Mouse (Mus musculus) kidney, adult 2 months (tissue): ENCODE data around the gene Csf3. TPM values are rescaled to one million over a fixed set of nuclear protein-coding genes. Genes with fewer than 3 reads are reported as not detected.

Source experiments
- DNase-seq: peaks from one replicate; pipeline ENCODE4 v3.0.0; 2021
- H3K27ac ChIP-seq: fragments of 200-500 bp; 2 replicates; pipeline ENCODE4 v1.5.1; 2012; ENCODE audit warnings: low read depth, low read length, control low read depth, inconsistent platforms; ENCODE audit not compliant: insufficient read depth
- H3K27me3 ChIP-seq: fragments of 200-500 bp; replicated peaks from 2 replicates; pipeline ENCODE4 v1.6.1; 2012; ENCODE audit warnings: mild to moderate bottlenecking, moderate library complexity, low read length, inconsistent platforms; ENCODE audit not compliant: control insufficient read depth, insufficient read depth
- H3K36me3 ChIP-seq: fragments of 200-500 bp; 2 replicates; pipeline ENCODE4 v1.6.1; 2012; ENCODE audit warnings: mild to moderate bottlenecking, moderate library complexity, low read length, inconsistent platforms; ENCODE audit not compliant: control insufficient read depth, insufficient read depth
- H3K4me1 ChIP-seq: fragments of 200-500 bp; 2 replicates; pipeline ENCODE4 v1.6.1; 2011; ENCODE audit warnings: low read length; ENCODE audit not compliant: control insufficient read depth, insufficient read depth
- H3K4me3 ChIP-seq: fragments of 200-500 bp; 2 replicates; pipeline ENCODE4 v1.5.1; 2011; ENCODE audit warnings: mild to moderate bottlenecking, low read depth, low read length, control low read depth; ENCODE audit not compliant: insufficient read depth
- CTCF ChIP-seq: fragments of 200-500 bp; conservative IDR thresholded peaks from 2 replicates; pipeline ENCODE4 v1.5.1; 2011; ENCODE audit warnings: low read depth, mild to moderate bottlenecking, control low read depth, low read length, moderate library complexity, mixed read lengths; ENCODE audit not compliant: insufficient read depth, insufficient read length
- POLR2A ChIP-seq: fragments of 200-500 bp; IDR thresholded peaks from one replicate; pipeline ENCODE4 v1.6.1; 2011; ENCODE audit warnings: low read depth, low read length, control low read depth
- WGBS: fragments of 180-500 bp; shearing (Covaris S2); methylation state at CpG from one replicate; pipeline ENCODE4 v1.1.7; 2018; 5-methylcytosine and 5-hydroxymethylcytosine counted together
- polyA plus RNA-seq: library from polyadenylated mRNA; depleted of rRNA; stranded (reverse); fragments of >200 nt; gene quantifications from 2 replicates; pipeline ENCODE4 v1.2.3, GENCODE M21; 2012

The Csf3 gene
- polyA plus RNA-seq, 1 experiment = not detected

DNA sequence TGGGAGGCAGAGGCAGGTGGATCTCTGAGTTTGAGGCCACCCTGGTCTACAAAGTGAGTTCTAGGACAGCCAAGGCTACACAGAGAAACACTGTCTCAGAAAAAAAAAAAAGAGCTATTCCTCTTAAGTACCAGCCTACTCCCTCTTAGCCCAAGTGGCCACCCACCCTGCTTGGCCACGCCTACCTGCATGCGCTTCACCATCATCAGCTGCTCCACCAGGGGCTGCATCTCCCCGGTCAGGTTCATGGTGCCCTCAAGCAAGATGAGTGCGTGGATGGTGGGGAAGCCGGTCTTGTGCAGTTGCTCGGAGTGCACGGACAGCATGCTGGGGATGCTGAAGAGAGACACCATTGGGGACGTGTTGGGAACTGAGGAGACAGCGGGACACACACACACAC is 14.9 kb downstream of the Csf3 start:
- Histone ChIP-seq H3K36me3 (no peaks in the 10 kb centered on the region), H3K27ac (no peak overlapping the region), H3K27me3 (no peaks in the 10 kb centered on the region), H3K4me1 (no peaks in the 10 kb centered on the region; the same call in 1 of the 2 replicates), H3K4me3 (no peak overlapping the region)
- no peak for DNase-seq
- TF ChIP-seq CTCF = no peak
- no peak for TF ChIP-seq POLR2A
- WGBS = 97% methylated on average over 9 of the region's 9 CpGs

DNA sequence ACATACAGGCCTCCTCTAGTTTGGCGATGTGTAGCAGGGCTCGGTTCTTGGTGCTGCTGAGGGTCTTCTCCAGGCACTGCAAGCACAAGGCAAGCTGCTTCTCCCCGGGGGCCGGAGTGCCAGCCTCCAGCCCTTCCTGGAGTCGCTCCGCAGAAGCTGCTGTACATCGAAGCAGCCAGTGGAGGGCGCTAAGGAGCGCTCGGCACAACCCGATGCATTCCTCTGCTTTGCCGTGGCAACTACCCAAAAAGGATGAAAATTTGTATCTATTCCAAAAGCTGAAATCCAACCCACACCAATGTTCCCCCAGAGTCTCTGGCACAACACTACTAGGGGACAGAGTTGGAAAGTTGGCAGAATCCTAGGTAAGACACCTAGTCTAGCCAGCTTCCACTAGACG is 16.8 kb downstream of the Csf3 start:
- Histone ChIP-seq H3K27me3 (no peaks in the 10 kb centered on the region), H3K36me3 (no peaks in the 10 kb centered on the region), H3K4me1 (peaks cover 9% of the 10 kb centered on the region), H3K27ac (no peak overlapping the region), H3K4me3 (no peak overlapping the region)
- DNase-seq = peak; percentile 72
- TF ChIP-seq CTCF (peak; percentile 73), POLR2A (no peak)
- WGBS = 14% methylated on average over 13 of the region's 13 CpGs

DNA sequence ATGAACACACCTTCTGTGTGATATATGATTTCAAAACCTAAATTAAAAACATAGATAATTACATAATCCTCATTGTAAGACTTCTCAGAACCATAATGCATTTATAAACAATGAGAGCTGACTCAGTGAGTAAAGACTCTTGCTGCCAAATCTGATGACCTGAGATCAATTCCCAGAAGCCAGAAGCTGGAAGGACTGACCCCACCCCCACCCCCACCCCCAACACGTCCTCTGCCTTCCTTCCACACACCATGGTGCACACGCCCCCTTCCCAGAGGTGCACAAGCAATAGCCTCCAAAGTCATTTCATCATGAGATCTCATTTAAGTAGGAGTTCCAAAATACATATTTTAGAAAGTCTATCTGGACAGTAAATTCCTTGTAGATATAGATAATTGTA is 19.7 kb downstream of the Csf3 start:
- Histone ChIP-seq H3K27ac (no peak overlapping the region), H3K36me3 (no peaks in the 10 kb centered on the region), H3K4me1 (peaks cover 9% of the 10 kb centered on the region), H3K27me3 (no peaks in the 10 kb centered on the region), H3K4me3 (no peak overlapping the region)
- DNase-seq = no peak
- WGBS = 61% methylated on average over 2 of the region's 2 CpGs
- no peak for TF ChIP-seq POLR2A
- no peak for TF ChIP-seq CTCF

GRCm38 (mm10) chr11:98721458-98722226 is 20.6 kb downstream of the Csf3 start:
- Histone ChIP-seq H3K27ac (peak overlapping the region; percentile 44; the same call in 1 of the 2 replicates), H3K27me3 (no peaks in the 10 kb centered on the region), H3K4me3 (no peak overlapping the region), H3K4me1 (peaks cover 12% of the 10 kb centered on the region), H3K36me3 (no peaks in the 10 kb centered on the region)
- DNase-seq = peak; percentile 85
- TF ChIP-seq CTCF (peak; percentile 41), POLR2A (no peak)
- 43% methylated on average over 24 of the region's 24 CpGs for WGBS

GRCm38 (mm10) chr11:98723098-98723497 is 22.0 kb downstream of the Csf3 start:
- Histone ChIP-seq H3K4me3 (no peak overlapping the region), H3K27ac (no peak overlapping the region), H3K4me1 (peaks cover 12% of the 10 kb centered on the region), H3K27me3 (no peaks in the 10 kb centered on the region), H3K36me3 (no peaks in the 10 kb centered on the region)
- 59% methylated on average over 7 of the region's 7 CpGs for WGBS
- TF ChIP-seq CTCF = no peak
- TF ChIP-seq POLR2A = no peak
- peak; percentile 40 for DNase-seq

DNA sequence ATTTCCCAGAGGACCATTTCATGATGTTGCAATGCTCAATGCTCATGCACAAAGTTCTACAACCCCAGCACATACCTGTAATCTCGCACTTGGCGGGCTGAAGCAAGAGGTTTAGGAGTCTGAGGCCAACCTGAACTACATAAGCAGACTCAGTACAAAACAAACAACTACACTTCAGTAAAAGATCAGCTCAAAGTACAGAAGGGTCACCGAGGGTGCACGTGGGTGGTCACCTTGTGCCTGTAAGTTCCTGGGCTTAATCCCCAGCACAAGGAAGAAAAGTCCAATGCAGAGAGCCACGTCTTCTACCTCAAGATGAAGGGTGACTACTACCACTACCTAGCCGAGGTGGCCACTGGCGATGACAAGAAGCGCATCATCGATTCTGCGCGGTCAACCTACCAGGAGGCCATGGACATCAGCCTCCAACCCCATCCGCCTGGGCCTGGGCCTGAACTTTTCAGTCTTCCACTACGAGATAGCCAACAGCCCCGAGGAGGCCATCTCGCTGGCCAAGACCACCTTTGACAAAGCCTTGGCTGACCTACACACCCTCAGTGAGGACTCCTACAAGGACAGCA is 25.0 kb downstream of the Csf3 start:
- Histone ChIP-seq H3K36me3 (no peaks in the 10 kb centered on the region), H3K4me1 (peaks cover 19% of the 10 kb centered on the region), H3K27ac (no peak overlapping the region; the same call in 1 of the 2 replicates), H3K4me3 (no peak overlapping the region), H3K27me3 (no peaks in the 10 kb centered on the region)
- WGBS = 85% methylated on average over 15 of the region's 15 CpGs
- DNase-seq = peak; percentile 30
- TF ChIP-seq POLR2A (no peak), CTCF (no peak)

GRCm38 (mm10) chr11:98729119-98729588 is 28.1 kb downstream of the Csf3 start, which contains the start of gene Med24:
TSS of gene Med24 (minus strand) at chr11:98729435.
- Histone ChIP-seq H3K4me3 (peak within 1 kb of the TSS; percentile 93), H3K36me3 (no peaks in the 10 kb centered on the region), H3K4me1 (peaks cover 10% of the 10 kb centered on the region), H3K27me3 (no peaks in the 10 kb centered on the region), H3K27ac (peak within 1 kb of the TSS; percentile 72; the same call in 1 of the 2 replicates)
- peak; percentile 97 for DNase-seq
- no peak for TF ChIP-seq CTCF
- TF ChIP-seq POLR2A = no peak
- under 1% methylated on average over 16 of the region's 16 CpGs for WGBS
